Mouse (Mus musculus): ENCODE results near the gene Atp1a3. TPM values are rescaled to one million over a fixed set of nuclear protein-coding genes. Genes with fewer than 3 reads are reported as not detected.

Atp1a3 gene
- polyA plus RNA-seq, 1 experiment: 5.6 TPM

DNA sequence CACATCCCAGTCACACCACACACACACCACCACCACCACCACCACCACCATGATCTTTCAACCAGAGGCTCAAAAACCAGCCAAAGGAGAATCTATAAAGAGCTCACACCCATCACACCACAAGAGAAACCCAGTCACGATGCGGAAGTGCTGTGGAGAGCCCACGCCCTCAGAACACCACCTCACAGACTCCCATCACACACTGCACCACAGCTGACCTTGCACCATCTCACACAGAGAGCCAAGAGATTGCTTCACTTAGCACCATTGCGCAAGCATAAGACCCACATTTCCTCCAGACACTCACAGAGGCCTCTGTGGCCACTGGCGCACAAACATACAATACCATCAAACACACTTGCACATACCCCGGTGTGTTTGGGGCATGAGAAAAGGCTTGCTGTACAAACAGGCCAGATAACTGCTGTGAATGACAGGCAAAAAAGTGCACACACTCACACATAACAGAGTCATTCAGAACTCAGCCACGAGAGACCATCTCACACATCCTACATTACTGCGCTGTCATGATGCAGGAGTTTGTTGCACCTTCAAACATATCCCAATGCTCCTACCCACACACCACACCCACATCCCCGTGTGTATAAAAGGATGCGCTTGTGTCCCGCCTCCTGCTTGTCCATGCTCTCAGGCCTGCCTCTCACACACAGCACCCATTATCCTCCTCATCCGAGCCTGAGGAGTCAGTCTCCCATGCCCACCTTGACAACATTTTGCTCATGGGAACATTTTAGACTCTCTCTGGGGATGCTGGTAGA is 1.0 kb upstream of the Atp1a3 start:
- Histone ChIP-seq H3K36me3 (ENCODE audit: control insufficient read depth, insufficient read depth, low read length) (no peaks in the 10 kb centered on the region), H3K4me3 (ENCODE audit: control insufficient read depth, insufficient read depth, low read length) (no peak overlapping the region), H3K4me1 (replicated peaks; ENCODE audit: control insufficient read depth, insufficient read depth, low read length) (peaks cover 23% of the 10 kb centered on the region), H3K27ac (ENCODE audit: control insufficient read depth, insufficient read depth, low read length) (no peak overlapping the region), H3K27me3 (ENCODE audit: control insufficient read depth, insufficient read depth, low read length) (peaks cover 11% of the 10 kb centered on the region; the same call in 1 of the 2 replicates)
- TF ChIP-seq POLR2A (IDR thresholded peaks at IDR 0.05; ENCODE audit: control insufficient read depth, extremely low read depth, insufficient read depth, low read length, poor library complexity) (no peak), CTCF (IDR thresholded peaks at IDR 0.05; ENCODE audit: borderline replicate concordance, control insufficient read depth, extremely low read depth, insufficient read depth, low read length, poor library complexity) (no peak)
- no peak for DNase-seq
- WGBS: 52% methylated on average over 12 of the region's 12 CpGs

DNA sequence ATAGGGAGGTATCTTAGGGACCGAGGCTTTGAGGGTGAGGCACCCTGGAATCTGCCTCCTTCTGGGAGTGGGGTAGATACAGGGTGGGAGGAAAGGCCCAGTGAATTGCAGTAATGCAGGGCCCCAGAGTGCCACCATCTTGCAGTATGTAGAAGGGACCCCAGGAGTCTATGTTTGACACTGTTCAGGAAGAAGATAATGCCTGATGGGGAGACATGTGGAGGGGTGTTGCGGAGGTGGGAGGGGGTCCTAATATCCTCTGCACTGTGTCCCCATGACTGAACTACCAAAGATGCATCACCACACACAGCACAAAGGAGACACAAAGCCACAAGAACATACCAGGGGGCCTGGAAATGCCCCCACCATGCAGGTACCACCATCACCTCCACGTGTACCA is 413 bp upstream of the Atp1a3 start:
- H3K27ac ChIP-seq (ENCODE audit: control insufficient read depth, insufficient read depth, low read length): no peak overlapping the region
- WGBS: 45% methylated on average over 3 of the region's 3 CpGs
- H3K4me1 ChIP-seq (replicated peaks; ENCODE audit: control insufficient read depth, insufficient read depth, low read length): peaks cover 24% of the 10 kb centered on the region
- no peaks in the 10 kb centered on the region for H3K36me3 ChIP-seq (ENCODE audit: control insufficient read depth, insufficient read depth, low read length)
- no peak for DNase-seq
- H3K4me3 ChIP-seq (ENCODE audit: control insufficient read depth, insufficient read depth, low read length): no peak overlapping the region
- H3K27me3 ChIP-seq (ENCODE audit: control insufficient read depth, insufficient read depth, low read length): peaks cover 11% of the 10 kb centered on the region; the same call in 1 of the 2 replicates
- no peak for TF ChIP-seq POLR2A (IDR thresholded peaks at IDR 0.05; ENCODE audit: control insufficient read depth, extremely low read depth, insufficient read depth, low read length, poor library complexity)
- TF ChIP-seq CTCF (IDR thresholded peaks at IDR 0.05; ENCODE audit: borderline replicate concordance, control insufficient read depth, extremely low read depth, insufficient read depth, low read length, poor library complexity): no peak

DNA sequence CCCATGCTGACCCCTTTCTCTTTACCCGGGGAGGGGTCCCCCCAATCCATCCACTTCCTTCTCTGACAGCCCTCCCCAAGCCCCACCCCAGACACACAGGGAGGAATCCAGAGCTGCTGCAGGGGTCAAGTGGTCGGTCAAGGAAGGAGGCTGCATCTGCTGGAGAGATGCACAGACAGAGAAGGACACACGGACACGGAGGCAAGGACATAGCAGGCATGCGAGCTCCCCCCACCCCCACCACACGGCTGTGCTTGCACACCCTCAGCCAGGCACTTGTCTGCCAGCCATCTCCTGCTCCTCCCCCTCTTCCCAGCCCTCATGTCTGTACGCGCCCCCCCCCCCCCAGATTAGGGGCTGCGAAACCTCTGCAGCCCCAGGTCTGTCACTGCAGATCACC is 952 bp downstream of the Atp1a3 start:
- 48% methylated on average over 7 of the region's 9 CpGs for WGBS

DNA sequence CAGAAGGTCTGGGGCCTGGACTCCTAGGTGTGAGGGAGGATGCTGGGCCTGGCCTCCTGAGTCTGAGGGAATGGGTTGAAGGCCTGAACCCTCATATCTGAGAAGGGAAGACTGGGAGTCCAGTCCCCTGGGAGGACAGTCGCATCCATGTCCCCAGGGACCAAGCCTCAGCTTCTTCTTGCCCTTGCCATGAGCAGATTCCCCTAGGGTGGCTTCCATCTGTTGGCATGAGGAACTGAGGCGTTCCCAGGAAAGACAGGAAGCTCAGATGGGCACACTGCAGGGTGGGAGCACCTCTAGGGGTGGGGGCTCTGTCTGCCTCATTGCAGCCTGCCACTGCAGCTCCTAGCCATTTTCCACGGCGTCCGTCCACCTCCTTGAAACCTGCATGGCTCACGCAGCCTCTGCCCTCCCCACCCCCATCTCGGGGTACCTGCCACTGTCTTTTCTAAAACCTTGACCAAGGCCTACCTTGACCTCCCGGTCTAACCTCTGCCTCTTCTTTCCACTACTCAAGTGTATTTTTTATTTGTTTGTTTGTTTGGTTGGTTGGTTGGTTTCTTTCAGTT is 1.9 kb downstream of the Atp1a3 start:
- H3K4me1 ChIP-seq (replicated peaks; ENCODE audit: control insufficient read depth, insufficient read depth, low read length): peaks cover 28% of the 10 kb centered on the region
- DNase-seq: no peak
- 89% methylated on average over 8 of the region's 8 CpGs for whole genome bisulfite sequencing
- no peaks in the 10 kb centered on the region for H3K36me3 ChIP-seq (ENCODE audit: control insufficient read depth, insufficient read depth, low read length)
- TF ChIP-seq POLR2A (IDR thresholded peaks at IDR 0.05; ENCODE audit: control insufficient read depth, extremely low read depth, insufficient read depth, low read length, poor library complexity): no peak
- TF ChIP-seq CTCF (IDR thresholded peaks at IDR 0.05; ENCODE audit: borderline replicate concordance, control insufficient read depth, extremely low read depth, insufficient read depth, low read length, poor library complexity): no peak
- H3K27ac ChIP-seq (ENCODE audit: control insufficient read depth, insufficient read depth, low read length): no peak overlapping the region
- no peak overlapping the region for H3K4me3 ChIP-seq (ENCODE audit: control insufficient read depth, insufficient read depth, low read length)
- H3K27me3 ChIP-seq (ENCODE audit: control insufficient read depth, insufficient read depth, low read length): peaks cover 8% of the 10 kb centered on the region; the same call in 1 of the 2 replicates

More for the DNA sequence above, 952 bp downstream of the Atp1a3 start:
- H3K36me3 ChIP-seq (ENCODE audit: control insufficient read depth, insufficient read depth, low read length): no peaks in the 10 kb centered on the region
- DNase-seq: no peak
- no peak for TF ChIP-seq CTCF (IDR thresholded peaks at IDR 0.05; ENCODE audit: borderline replicate concordance, control insufficient read depth, extremely low read depth, insufficient read depth, low read length, poor library complexity)
- no peak for TF ChIP-seq POLR2A (IDR thresholded peaks at IDR 0.05; ENCODE audit: control insufficient read depth, extremely low read depth, insufficient read depth, low read length, poor library complexity)
- H3K27ac ChIP-seq (ENCODE audit: control insufficient read depth, insufficient read depth, low read length): no peak overlapping the region
- H3K27me3 ChIP-seq (ENCODE audit: control insufficient read depth, insufficient read depth, low read length): peaks cover 11% of the 10 kb centered on the region; the same call in 1 of the 2 replicates
- no peak overlapping the region for H3K4me3 ChIP-seq (ENCODE audit: control insufficient read depth, insufficient read depth, low read length)
- peaks cover 23% of the 10 kb centered on the region for H3K4me1 ChIP-seq (replicated peaks; ENCODE audit: control insufficient read depth, insufficient read depth, low read length)

DNA sequence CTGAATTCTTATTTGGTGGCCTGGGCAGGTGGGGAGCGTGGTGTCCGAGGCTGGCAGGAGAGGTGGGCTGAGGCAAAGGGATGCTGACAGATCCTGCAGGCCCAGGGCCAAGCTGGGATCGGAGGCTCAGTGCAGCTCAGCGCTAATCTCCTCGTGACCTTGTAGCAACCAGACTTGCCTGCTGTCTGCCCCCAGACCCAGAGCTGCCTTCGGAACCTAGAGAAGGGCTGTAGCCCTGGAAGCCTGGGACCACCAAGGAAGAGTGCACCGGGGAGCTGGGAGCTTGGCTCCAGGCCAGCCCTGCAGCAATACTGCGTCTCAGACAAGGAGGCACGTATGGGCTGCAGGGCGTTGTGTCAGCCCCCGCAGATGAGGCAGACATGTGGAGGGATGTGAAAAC is 2.5 kb downstream of the Atp1a3 start:
- Histone ChIP-seq H3K36me3 (ENCODE audit: control insufficient read depth, insufficient read depth, low read length) (no peaks in the 10 kb centered on the region), H3K4me3 (ENCODE audit: control insufficient read depth, insufficient read depth, low read length) (no peak overlapping the region), H3K4me1 (replicated peaks; ENCODE audit: control insufficient read depth, insufficient read depth, low read length) (peaks cover 31% of the 10 kb centered on the region), H3K27ac (ENCODE audit: control insufficient read depth, insufficient read depth, low read length) (no peak overlapping the region), H3K27me3 (ENCODE audit: control insufficient read depth, insufficient read depth, low read length) (peaks cover 8% of the 10 kb centered on the region; the same call in 1 of the 2 replicates)
- DNase-seq: no peak
- TF ChIP-seq CTCF (IDR thresholded peaks at IDR 0.05; ENCODE audit: borderline replicate concordance, control insufficient read depth, extremely low read depth, insufficient read depth, low read length, poor library complexity) (no peak), POLR2A (IDR thresholded peaks at IDR 0.05; ENCODE audit: control insufficient read depth, extremely low read depth, insufficient read depth, low read length, poor library complexity) (no peak)
- WGBS: 89% methylated on average over 11 of the region's 11 CpGs

DNA sequence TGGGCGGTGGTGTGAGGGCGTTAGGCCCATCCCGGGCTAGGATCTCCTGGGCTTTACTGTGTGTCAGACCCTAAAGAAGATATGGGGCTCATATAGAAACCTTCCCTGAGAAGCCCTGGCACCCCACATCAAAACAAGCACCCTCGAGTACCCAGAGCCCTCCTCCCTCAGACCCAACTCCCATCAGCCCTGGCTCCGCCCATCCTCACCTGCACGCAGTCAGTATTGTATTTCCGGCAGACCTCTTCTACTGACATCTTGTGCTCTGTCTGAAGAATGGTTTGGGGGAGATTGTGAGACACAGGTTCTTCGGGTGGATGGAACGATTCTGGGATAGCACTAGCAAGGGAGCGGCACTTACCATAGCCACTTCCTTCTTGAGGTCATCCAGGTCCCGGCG is 5.0 kb downstream of the Atp1a3 start:
- Histone ChIP-seq H3K27ac (ENCODE audit: control insufficient read depth, insufficient read depth, low read length) (peak overlapping the region; percentile 99), H3K36me3 (ENCODE audit: control insufficient read depth, insufficient read depth, low read length) (no peaks in the 10 kb centered on the region), H3K27me3 (ENCODE audit: control insufficient read depth, insufficient read depth, low read length) (peaks cover 4% of the 10 kb centered on the region; the same call in 1 of the 2 replicates), H3K4me1 (replicated peaks; ENCODE audit: control insufficient read depth, insufficient read depth, low read length) (peaks cover 28% of the 10 kb centered on the region), H3K4me3 (ENCODE audit: control insufficient read depth, insufficient read depth, low read length) (peak overlapping the region; percentile 56)
- DNase-seq: peak; percentile 76
- no peak; the same call in 1 of the 2 replicates for TF ChIP-seq POLR2A (IDR thresholded peaks at IDR 0.05; ENCODE audit: control insufficient read depth, extremely low read depth, insufficient read depth, low read length, poor library complexity)
- TF ChIP-seq CTCF (IDR thresholded peaks at IDR 0.05; ENCODE audit: borderline replicate concordance, control insufficient read depth, extremely low read depth, insufficient read depth, low read length, poor library complexity): no peak
- WGBS: 37% methylated on average over 12 of the region's 12 CpGs
